Mouse (Mus musculus): ENCODE data around the gene Mgrn1. TPM values are rescaled to one million over a fixed set of nuclear protein-coding genes. Genes with fewer than 3 reads are reported as not detected.

Mgrn1 gene
- total RNA-seq, 2 experiments from 2014 or later, result 164 to 168 TPM

GRCm38 (mm10) chr16:4878192-4878885 lies 7.7 kb upstream of the Mgrn1 start:
- no peak for DNase-seq (ENCODE audit: low spot score in 2 of 2)

GRCm38 (mm10) chr16:4879101-4879707 lies 6.8 kb upstream of the Mgrn1 start:
- DNase-seq (ENCODE audit: low spot score in 2 of 2), result peak in 1 of 2 experiments; percentile 47

- peak; percentile 85 to 90 for DNase-seq (ENCODE audit: low spot score in 2 of 2)
Observed at GRCm38 (mm10) chr16:4879708-4880124, 6.3 kb upstream of the Mgrn1 start.

GRCm38 (mm10) chr16:4880136-4880825 lies 5.8 kb upstream of the Mgrn1 start, which contains the start of gene Ubald1:
TSS of gene Ubald1 (minus strand) at chr16:4880315.
- peak; percentile 95 to 97 for DNase-seq (ENCODE audit: low spot score in 2 of 2)

- no peak for DNase-seq (ENCODE audit: low spot score in 2 of 2)
Observed at GRCm38 (mm10) chr16:4881400-4882351, 4.4 kb upstream of the Mgrn1 start.

GRCm38 (mm10) chr16:4884930-4885329 lies 1.1 kb upstream of the Mgrn1 start:
- no peak for DNase-seq (ENCODE audit: low spot score in 2 of 2)

- DNase-seq (ENCODE audit: low spot score in 2 of 2), result no peak
Observed at GRCm38 (mm10) chr16:4886690-4887020, 606 bp downstream of the Mgrn1 start.

- DNase-seq (ENCODE audit: low spot score in 2 of 2), result no peak
Observed at GRCm38 (mm10) chr16:4890201-4890709, 4.2 kb downstream of the Mgrn1 start.

- DNase-seq (ENCODE audit: low spot score in 2 of 2), result no peak
Observed at GRCm38 (mm10) chr16:4892171-4892570, 6.1 kb downstream of the Mgrn1 start.

- no peak for DNase-seq (ENCODE audit: low spot score in 2 of 2)
Observed at GRCm38 (mm10) chr16:4894201-4894908, 8.3 kb downstream of the Mgrn1 start.

- DNase-seq (ENCODE audit: low spot score in 2 of 2), result no peak
Observed at GRCm38 (mm10) chr16:4896249-4897027, 10.4 kb downstream of the Mgrn1 start.

- no peak for DNase-seq (ENCODE audit: low spot score in 2 of 2)
Observed at GRCm38 (mm10) chr16:4897146-4897730, 11.2 kb downstream of the Mgrn1 start.

- no peak for DNase-seq (ENCODE audit: low spot score in 2 of 2)
Observed at GRCm38 (mm10) chr16:4898881-4899280, 12.8 kb downstream of the Mgrn1 start.

- no peak for DNase-seq (ENCODE audit: low spot score in 2 of 2)
Observed at GRCm38 (mm10) chr16:4899711-4900110, 13.7 kb downstream of the Mgrn1 start.

GRCm38 (mm10) chr16:4901167-4901566 lies 15.1 kb downstream of the Mgrn1 start:
- no peak for DNase-seq (ENCODE audit: low spot score in 2 of 2)

GRCm38 (mm10) chr16:4902390-4902789 lies 16.3 kb downstream of the Mgrn1 start:
- no peak for DNase-seq (ENCODE audit: low spot score in 2 of 2)

GRCm38 (mm10) chr16:4903491-4904102 lies 17.5 kb downstream of the Mgrn1 start:
- no peak for DNase-seq (ENCODE audit: low spot score in 2 of 2)

GRCm38 (mm10) chr16:4904878-4905277 lies 18.8 kb downstream of the Mgrn1 start:
- DNase-seq (ENCODE audit: low spot score in 2 of 2), result no peak

GRCm38 (mm10) chr16:4905591-4905990 lies 19.5 kb downstream of the Mgrn1 start:
- no peak for DNase-seq (ENCODE audit: low spot score in 2 of 2)

All from layer of hippocampus, postnatal 10 days (tissue).